Mouse (Mus musculus) C2C12 (cell line): ENCODE measurements around the gene Wdr63. TPM values are rescaled to one million over a fixed set of nuclear protein-coding genes. Genes with fewer than 3 reads are reported as not detected.
A peak's percentile ranks its signal among the peaks of the same experiment; 100 is the strongest.

Source experiments
- H3K27me3 ChIP-seq: one replicate; pipeline ENCODE4 v1.6.1; 2011; ENCODE audit not compliant: control insufficient read depth, insufficient read depth, insufficient read length
- H3K36me3 ChIP-seq: one replicate; pipeline ENCODE4 v1.6.1; 2011; ENCODE audit not compliant: control insufficient read depth, insufficient read depth
- H3K4me3 ChIP-seq: one replicate; pipeline ENCODE4 v1.5.1; 2011; ENCODE audit warnings: mild to moderate bottlenecking, control low read depth; ENCODE audit not compliant: poor library complexity, insufficient read depth, severe bottlenecking
- H3K79me2 ChIP-seq: one replicate; pipeline ENCODE4 v1.6.1; 2011; ENCODE audit not compliant: control insufficient read depth, insufficient read depth
- H3K79me3 ChIP-seq: one replicate; pipeline ENCODE4 v1.6.1; 2011; ENCODE audit warnings: low read depth, control low read depth
- H3ac ChIP-seq: one replicate; pipeline ENCODE3; 2011; ENCODE audit warnings: low read depth; ENCODE audit not compliant: control insufficient read depth, insufficient read length
- CEBPB ChIP-seq: IDR thresholded peaks from one replicate; pipeline ENCODE4 v1.6.1; 2011; ENCODE audit warnings: low read depth, mild to moderate bottlenecking, control low read depth, moderate library complexity
- CTCF ChIP-seq: IDR thresholded peaks from one replicate; pipeline ENCODE4 v1.5.1; 2011; ENCODE audit not compliant: control insufficient read depth, insufficient read depth, insufficient read length
- FOSL1 ChIP-seq: IDR thresholded peaks from one replicate; pipeline ENCODE4 v1.8.0; 2011; ENCODE audit warnings: mild to moderate bottlenecking, low read length; ENCODE audit not compliant: poor library complexity, insufficient read depth, severe bottlenecking
- MAX ChIP-seq: IDR thresholded peaks from one replicate; pipeline ENCODE4 v1.6.1; 2011; ENCODE audit warnings: mild to moderate bottlenecking, control low read depth
- MYOD1 ChIP-seq: IDR thresholded peaks from one replicate; pipeline ENCODE4 v1.6.1; 2011; ENCODE audit warnings: low read depth; ENCODE audit not compliant: control insufficient read depth, insufficient read length
- MYOG ChIP-seq: IDR thresholded peaks from one replicate; pipeline ENCODE4 v1.6.1; 2011; ENCODE audit not compliant: control insufficient read depth, insufficient read length; ENCODE audit errors: extremely low read depth
- USF1 ChIP-seq: IDR thresholded peaks from one replicate; pipeline ENCODE4 v1.6.1; 2011; ENCODE audit warnings: low read depth, mild to moderate bottlenecking, control low read depth, moderate library complexity
- polyA plus RNA-seq: library from polyadenylated mRNA; unstranded; fragments of >200 nt; fragmentation: generic; extraction: Trizol; gene quantifications from one replicate; pipeline ENCODE4 v1.2.1, GENCODE M21; 2012; ENCODE audit warnings: missing spikeins

The Wdr63 gene
- polyA plus RNA-seq, 1 experiment = 0.43 TPM

GRCm38 (mm10) chr3:146146131-146146530 lies 38.2 kb upstream of the Wdr63 start:
- no peak overlapping the region for H3ac ChIP-seq
- no peak for TF ChIP-seq FOSL1
- no peak for TF ChIP-seq MYOG
- no peak for TF ChIP-seq USF1
- no peaks in the 10 kb centered on the region for H3K27me3 ChIP-seq
- no peaks in the 10 kb centered on the region for H3K79me3 ChIP-seq
- H3K36me3 ChIP-seq = no peaks in the 10 kb centered on the region
- no peaks in the 10 kb centered on the region for H3K79me2 ChIP-seq
- no peak overlapping the region for H3K4me3 ChIP-seq

GRCm38 (mm10) chr3:146145501-146145900 lies 37.6 kb upstream of the Wdr63 start:
- Histone ChIP-seq H3K79me2 (no peaks in the 10 kb centered on the region), H3K36me3 (no peaks in the 10 kb centered on the region), H3K79me3 (no peaks in the 10 kb centered on the region), H3ac (no peak overlapping the region), H3K4me3 (no peak overlapping the region), H3K27me3 (no peaks in the 10 kb centered on the region)
- TF ChIP-seq FOSL1 (no peak), MYOG (no peak), CTCF (no peak), CEBPB (no peak), MYOD1 (no peak), MAX (no peak), USF1 (no peak)

GRCm38 (mm10) chr3:146142523-146142922 lies 34.6 kb upstream of the Wdr63 start:
- Histone ChIP-seq H3K27me3 (peaks cover 10% of the 10 kb centered on the region), H3K4me3 (no peak overlapping the region), H3K79me2 (no peaks in the 10 kb centered on the region), H3K79me3 (no peaks in the 10 kb centered on the region), H3ac (no peak overlapping the region), H3K36me3 (no peaks in the 10 kb centered on the region)
- TF ChIP-seq FOSL1 (no peak), USF1 (no peak), MYOD1 (no peak), CTCF (no peak), CEBPB (no peak), MAX (no peak), MYOG (no peak)

- H3ac ChIP-seq = no peak overlapping the region
- no peaks in the 10 kb centered on the region for H3K36me3 ChIP-seq
- H3K79me2 ChIP-seq = no peaks in the 10 kb centered on the region
- no peak overlapping the region for H3K4me3 ChIP-seq
- H3K27me3 ChIP-seq = peaks cover 10% of the 10 kb centered on the region
- H3K79me3 ChIP-seq = no peaks in the 10 kb centered on the region
- TF ChIP-seq MAX (no peak), CEBPB (no peak), FOSL1 (no peak), CTCF (no peak), MYOG (no peak), MYOD1 (no peak), USF1 (no peak)
Measured at GRCm38 (mm10) chr3:146140276-146140675, 32.3 kb upstream of the Wdr63 start.

GRCm38 (mm10) chr3:146136422-146136821 lies 28.5 kb upstream of the Wdr63 start:
- Histone ChIP-seq H3K79me2 (no peaks in the 10 kb centered on the region), H3K79me3 (no peaks in the 10 kb centered on the region), H3ac (no peak overlapping the region), H3K27me3 (peaks cover 10% of the 10 kb centered on the region), H3K36me3 (no peaks in the 10 kb centered on the region), H3K4me3 (no peak overlapping the region)
- TF ChIP-seq MYOG = no peak
- no peak for TF ChIP-seq MAX
- TF ChIP-seq FOSL1 = no peak
- no peak for TF ChIP-seq USF1
- no peak for TF ChIP-seq CEBPB
- no peak for TF ChIP-seq CTCF
- no peak for TF ChIP-seq MYOD1

GRCm38 (mm10) chr3:146135417-146135816 lies 27.5 kb upstream of the Wdr63 start:
- Histone ChIP-seq H3K36me3 (no peaks in the 10 kb centered on the region), H3K4me3 (no peak overlapping the region), H3ac (no peak overlapping the region), H3K27me3 (peaks cover 10% of the 10 kb centered on the region), H3K79me2 (no peaks in the 10 kb centered on the region), H3K79me3 (no peaks in the 10 kb centered on the region)
- no peak for TF ChIP-seq CTCF
- no peak for TF ChIP-seq CEBPB
- no peak for TF ChIP-seq USF1
- TF ChIP-seq MAX = no peak
- no peak for TF ChIP-seq MYOG
- TF ChIP-seq FOSL1 = no peak

- Histone ChIP-seq H3K27me3 (peaks cover 7% of the 10 kb centered on the region), H3K4me3 (no peak overlapping the region), H3K79me3 (no peaks in the 10 kb centered on the region), H3ac (no peak overlapping the region), H3K79me2 (no peaks in the 10 kb centered on the region), H3K36me3 (no peaks in the 10 kb centered on the region)
- TF ChIP-seq MAX (no peak), MYOG (no peak), MYOD1 (no peak), USF1 (peak; percentile 63), CEBPB (no peak)
Measured at GRCm38 (mm10) chr3:146134834-146135233, 26.9 kb upstream of the Wdr63 start.
